Mouse (Mus musculus) myocyte (in vitro differentiated cells): ENCODE results near the gene Mto1.

ENCODE experiments used
- MAX ChIP-seq: IDR thresholded peaks from one replicate; pipeline ENCODE4 v1.6.1; 2011; ENCODE audit warnings: low read depth, mild to moderate bottlenecking, control low read depth
- MYOD1 ChIP-seq, 3 experiments: IDR thresholded peaks; one replicate each; pipeline ENCODE4 v1.6.1; 2011; ENCODE audit warnings: control low read depth in 2 of 3, low read depth in 2 of 3, mild to moderate bottlenecking in 2 of 3, moderate library complexity in 1 of 3; ENCODE audit not compliant: insufficient read length in 2 of 3, control insufficient read depth in 1 of 3
- MYOG ChIP-seq, 3 experiments: IDR thresholded peaks; one replicate each; pipeline ENCODE4 v1.6.1; 2011; ENCODE audit warnings: control low read depth in 2 of 3, low read depth in 2 of 3, mild to moderate bottlenecking in 2 of 3; ENCODE audit not compliant: insufficient read length in 2 of 3, control insufficient read depth in 1 of 3, insufficient read depth in 1 of 3
- POLR2A ChIP-seq: IDR thresholded peaks from one replicate; pipeline ENCODE4 v1.6.1; 2011; ENCODE audit warnings: low read depth, mild to moderate bottlenecking, control low read depth, moderate library complexity; ENCODE audit not compliant: insufficient read length
- POLR2AphosphoS2 ChIP-seq: IDR thresholded peaks from one replicate; pipeline ENCODE4 v1.6.1; 2011; ENCODE audit warnings: low read depth, control low read depth; ENCODE audit not compliant: insufficient read length
- TCF12 ChIP-seq: IDR thresholded peaks from one replicate; pipeline ENCODE4 v1.6.1; 2011; ENCODE audit warnings: mild to moderate bottlenecking, control low read depth; ENCODE audit not compliant: poor library complexity, insufficient read depth, severe bottlenecking
- USF1 ChIP-seq: IDR thresholded peaks from one replicate; pipeline ENCODE4 v1.6.1; 2011; ENCODE audit warnings: low read depth, mild to moderate bottlenecking, control low read depth, moderate library complexity

GRCm38 (mm10) chr9:78482386-78482785, 34.4 kb downstream of the Mto1 start:
- TF ChIP-seq POLR2A (no peak), TCF12 (no peak), MAX (no peak), MYOD1 (IDR thresholded peaks at IDR 0.05; ENCODE audit: control insufficient read depth in 1 of 3, insufficient read length in 2 of 3, low read depth in 2 of 3) (no peak), USF1 (no peak), MYOG (IDR thresholded peaks at IDR 0.05; ENCODE audit: control insufficient read depth in 1 of 3, insufficient read depth in 1 of 3, insufficient read length in 2 of 3, low read depth in 2 of 3) (no peak), POLR2AphosphoS2 (no peak)
